Mouse (Mus musculus) layer of hippocampus, adult 9-11 months (tissue): ENCODE results near the gene Rps6kb2.

Source experiments
- DNase-seq: peaks from one replicate; pipeline ENCODE4 v3.0.0; 2022

Gene Rps6kb2

GRCm38 (mm10) chr19:4187303-4187702 is 24.1 kb upstream of the Rps6kb2 start:
- no peak for DNase-seq

- DNase-seq: no peak
Measured at GRCm38 (mm10) chr19:4184976-4185975, 22.1 kb upstream of the Rps6kb2 start.

- peak; percentile 67 for DNase-seq
Measured at GRCm38 (mm10) chr19:4183689-4184088, 20.5 kb upstream of the Rps6kb2 start.

GRCm38 (mm10) chr19:4181892-4182291 is 18.7 kb upstream of the Rps6kb2 start:
- peak; percentile 87 for DNase-seq

GRCm38 (mm10) chr19:4180411-4180810 is 17.3 kb upstream of the Rps6kb2 start:
- DNase-seq: no peak

GRCm38 (mm10) chr19:4175368-4175947 is 12.3 kb upstream of the Rps6kb2 start, which contains the start of gene Carns1:
Gene Carns1 (minus strand): TSS chr19:4175479.
- peak; percentile 62 for DNase-seq

GRCm38 (mm10) chr19:4172925-4173324 is 9.8 kb upstream of the Rps6kb2 start:
- DNase-seq: no peak

- DNase-seq: no peak
Measured at GRCm38 (mm10) chr19:4171393-4172290, 8.5 kb upstream of the Rps6kb2 start.

- DNase-seq: no peak
Measured at GRCm38 (mm10) chr19:4170723-4171392, 7.7 kb upstream of the Rps6kb2 start.

- no peak for DNase-seq
Measured at GRCm38 (mm10) chr19:4169810-4170209, 6.7 kb upstream of the Rps6kb2 start.

- peak; percentile 99 for DNase-seq
Measured at GRCm38 (mm10) chr19:4169378-4169784, 6.2 kb upstream of the Rps6kb2 start.

GRCm38 (mm10) chr19:4166678-4167476 is 3.7 kb upstream of the Rps6kb2 start:
- no peak for DNase-seq

GRCm38 (mm10) chr19:4164721-4165120 is 1.6 kb upstream of the Rps6kb2 start:
- DNase-seq: no peak

GRCm38 (mm10) chr19:4164100-4164499 is 946 bp upstream of the Rps6kb2 start:
- no peak for DNase-seq

- no peak for DNase-seq
Measured at GRCm38 (mm10) chr19:4163543-4163887, 361 bp upstream of the Rps6kb2 start.

- DNase-seq: no peak
Measured at GRCm38 (mm10) chr19:4159049-4159448, 4.1 kb downstream of the Rps6kb2 start.

- no peak for DNase-seq
Measured at GRCm38 (mm10) chr19:4156771-4157170, 6.4 kb downstream of the Rps6kb2 start.

- DNase-seq: no peak
Measured at GRCm38 (mm10) chr19:4156073-4156579, 7.0 kb downstream of the Rps6kb2 start.

- no peak for DNase-seq
Measured at GRCm38 (mm10) chr19:4155223-4156072, 7.7 kb downstream of the Rps6kb2 start.
